Mouse (Mus musculus) megakaryocyte, embryonic 14.5 days (primary cell): ENCODE data around the gene Cers5. TPM values are rescaled to one million over a fixed set of nuclear protein-coding genes. Genes with fewer than 3 reads are reported as not detected.

ENCODE experiments used
- H3K27me3 ChIP-seq: replicated peaks from 2 replicates; pipeline ENCODE3; 2012; ENCODE audit warnings: inconsistent platforms
- H3K36me3 ChIP-seq: replicated peaks from 2 replicates; pipeline ENCODE3; 2012; ENCODE audit warnings: low read length, inconsistent platforms, mixed read lengths
- H3K4me1 ChIP-seq: 2 replicates; pipeline ENCODE4 v1.6.1; 2012; ENCODE audit warnings: inconsistent platforms
- H3K4me3 ChIP-seq: replicated peaks from 2 replicates; pipeline ENCODE3; 2012; ENCODE audit warnings: moderate library complexity, mild to moderate bottlenecking, inconsistent platforms
- H3K9me3 ChIP-seq: 2 replicates; pipeline ENCODE4 v1.6.1; 2012; ENCODE audit warnings: inconsistent platforms
- FLI1 ChIP-seq: IDR thresholded peaks from 2 replicates; pipeline ENCODE4 v1.6.1; 2012; ENCODE audit warnings: low read length, inconsistent platforms, mixed read lengths
- GATA1 ChIP-seq: IDR thresholded peaks from 3 replicates; pipeline ENCODE4 v1.6.1; 2012; ENCODE audit warnings: mixed read lengths, low read length, inconsistent platforms, borderline replicate concordance
- polyA plus RNA-seq: library from polyadenylated mRNA; stranded (reverse); fragments of >175 nt; gene quantifications from 2 replicates; pipeline ENCODE4 v1.2.3, GENCODE M21; 2012; ENCODE audit warnings: low replicate concordance; ENCODE audit not compliant: insufficient read depth

Gene Cers5
- polyA plus RNA-seq, 1 experiment, result 13.6 TPM

DNA sequence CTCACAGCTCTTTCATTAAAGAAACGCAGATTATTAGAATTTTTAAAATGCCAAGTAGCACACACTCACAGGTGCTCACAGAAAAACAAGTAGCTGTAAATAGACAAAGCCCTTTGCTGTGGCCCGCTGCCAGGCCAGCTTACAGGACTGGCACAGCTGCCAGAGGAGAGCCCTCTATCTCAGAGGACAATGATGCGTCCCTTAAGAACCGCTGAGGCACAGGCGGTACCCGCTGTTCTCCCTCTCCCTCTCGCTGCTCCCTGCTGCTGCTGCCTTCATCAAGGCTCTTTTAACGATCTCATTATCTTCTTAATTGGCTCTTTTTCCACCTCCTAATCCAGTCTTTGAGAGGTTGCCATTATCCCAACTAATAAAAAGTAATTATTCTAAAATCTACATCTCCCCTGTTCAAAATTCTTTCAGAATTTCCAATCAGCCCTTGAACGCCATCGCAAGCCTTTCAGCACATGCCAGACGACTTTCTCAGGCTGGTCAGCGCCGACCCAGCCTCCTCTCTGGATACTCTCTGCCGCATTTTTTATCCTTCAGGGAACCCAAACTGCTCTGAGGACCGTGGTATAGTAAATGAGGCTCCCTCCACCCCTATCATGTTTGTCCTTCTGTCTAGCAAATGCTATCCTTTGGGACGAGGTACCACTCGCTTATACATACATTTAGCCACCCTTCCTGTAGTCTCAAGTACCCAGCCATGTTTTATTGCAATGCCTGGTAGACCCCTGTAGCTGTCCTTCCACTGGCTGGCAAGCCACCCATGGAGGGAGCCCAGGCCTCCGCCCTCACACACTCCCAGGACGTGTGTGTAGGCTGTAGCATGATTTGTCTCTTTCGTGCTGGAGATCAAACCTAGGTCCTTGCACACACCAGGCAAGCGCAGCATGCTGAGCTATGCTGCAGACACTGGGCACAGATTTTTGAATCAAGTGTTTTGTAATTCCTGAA lies 35.4 kb upstream of the Cers5 start:
- Histone ChIP-seq H3K27me3 (peaks cover 4% of the 10 kb centered on the region), H3K4me3 (no peak overlapping the region), H3K9me3 (no peaks in the 10 kb centered on the region), H3K4me1 (peaks cover 34% of the 10 kb centered on the region), H3K36me3 (peaks cover 3% of the 10 kb centered on the region)
- no peak for TF ChIP-seq GATA1
- no peak for TF ChIP-seq FLI1

GRCm38 (mm10) chr15:99806171-99806570 lies 33.5 kb upstream of the Cers5 start:
- TF ChIP-seq FLI1, result no peak
- TF ChIP-seq GATA1, result no peak
- H3K4me1 ChIP-seq, result peaks cover 42% of the 10 kb centered on the region
- peaks cover 3% of the 10 kb centered on the region for H3K36me3 ChIP-seq
- no peak overlapping the region for H3K4me3 ChIP-seq
- peaks cover 4% of the 10 kb centered on the region for H3K27me3 ChIP-seq
- H3K9me3 ChIP-seq, result no peaks in the 10 kb centered on the region

GRCm38 (mm10) chr15:99805673-99806072 lies 33.0 kb upstream of the Cers5 start:
- H3K27me3 ChIP-seq, result peaks cover 4% of the 10 kb centered on the region
- no peaks in the 10 kb centered on the region for H3K9me3 ChIP-seq
- H3K4me3 ChIP-seq, result no peak overlapping the region
- H3K4me1 ChIP-seq, result peaks cover 42% of the 10 kb centered on the region
- peaks cover 3% of the 10 kb centered on the region for H3K36me3 ChIP-seq
- TF ChIP-seq GATA1 (no peak), FLI1 (no peak)

DNA sequence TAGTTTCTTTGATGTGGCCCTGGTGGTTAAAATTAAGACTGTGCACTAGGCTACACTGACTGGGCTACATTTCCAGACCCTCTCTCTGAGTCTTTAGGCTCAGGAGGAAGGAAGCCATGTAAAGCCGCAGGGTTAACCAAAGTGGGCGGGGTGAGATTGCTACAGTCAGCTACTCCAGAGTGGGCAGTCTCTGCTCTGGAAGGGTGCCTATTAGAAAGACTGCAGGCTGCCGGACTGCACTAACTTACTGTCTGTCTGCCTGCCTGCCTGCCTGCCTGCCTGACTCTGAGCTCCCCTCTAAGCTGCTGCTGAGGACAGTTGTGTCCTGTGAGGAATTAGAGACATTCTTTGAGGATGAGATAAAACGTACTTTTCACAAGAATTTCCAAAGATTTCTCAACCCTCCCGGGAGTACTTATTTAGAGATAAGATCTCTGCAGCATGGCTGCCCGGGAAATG lies 30.5 kb upstream of the Cers5 start:
- H3K4me3 ChIP-seq, result peak overlapping the region; percentile 87
- H3K9me3 ChIP-seq, result no peaks in the 10 kb centered on the region
- H3K4me1 ChIP-seq, result peaks cover 50% of the 10 kb centered on the region
- H3K36me3 ChIP-seq, result peaks cover 3% of the 10 kb centered on the region
- TF ChIP-seq GATA1, result no peak
- TF ChIP-seq FLI1, result no peak
- H3K27me3 ChIP-seq, result peaks cover 1% of the 10 kb centered on the region

GRCm38 (mm10) chr15:99801885-99802572 lies 29.3 kb upstream of the Cers5 start:
- TF ChIP-seq GATA1 (no peak), FLI1 (no peak)
- Histone ChIP-seq H3K4me3 (no peak overlapping the region), H3K4me1 (peaks cover 50% of the 10 kb centered on the region), H3K9me3 (no peaks in the 10 kb centered on the region), H3K27me3 (no peaks in the 10 kb centered on the region), H3K36me3 (peaks cover 3% of the 10 kb centered on the region)

- Histone ChIP-seq H3K27me3 (no peaks in the 10 kb centered on the region), H3K36me3 (no peaks in the 10 kb centered on the region), H3K4me3 (no peak overlapping the region), H3K4me1 (peaks cover 33% of the 10 kb centered on the region), H3K9me3 (no peaks in the 10 kb centered on the region)
- TF ChIP-seq GATA1 (no peak), FLI1 (no peak)
These were observed 27.0 kb upstream of the Cers5 start for GRCm38 (mm10) chr15:99799706-99800105.

DNA sequence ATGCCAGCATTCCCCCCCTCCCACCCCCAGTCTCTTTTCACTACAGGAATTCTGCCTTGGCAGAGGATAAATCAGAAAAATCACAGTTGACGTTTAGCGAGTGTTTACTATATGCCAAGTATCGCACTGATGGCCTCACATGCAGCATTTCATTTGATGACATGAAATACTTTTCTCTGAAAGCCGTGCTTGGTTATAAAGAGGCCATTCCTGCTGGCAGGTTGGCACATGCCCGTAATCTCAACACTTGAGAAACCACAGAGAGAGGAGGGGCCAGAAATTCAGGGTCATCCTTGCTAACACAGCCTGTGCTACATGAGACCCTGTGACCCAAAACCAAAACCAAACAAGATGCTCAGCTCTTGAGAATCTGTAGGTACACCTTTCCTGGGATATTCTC lies 25.2 kb upstream of the Cers5 start:
- H3K4me3 ChIP-seq, result no peak overlapping the region
- peaks cover 19% of the 10 kb centered on the region for H3K4me1 ChIP-seq
- no peaks in the 10 kb centered on the region for H3K36me3 ChIP-seq
- no peaks in the 10 kb centered on the region for H3K27me3 ChIP-seq
- H3K9me3 ChIP-seq, result no peaks in the 10 kb centered on the region
- TF ChIP-seq FLI1, result no peak
- TF ChIP-seq GATA1, result no peak

- peaks cover 3% of the 10 kb centered on the region for H3K27me3 ChIP-seq
- no peak overlapping the region for H3K4me3 ChIP-seq
- peaks cover 4% of the 10 kb centered on the region for H3K36me3 ChIP-seq
- TF ChIP-seq FLI1 (no peak), GATA1 (no peak)
- peaks cover 9% of the 10 kb centered on the region; the same call in 1 of the 2 replicates for H3K4me1 ChIP-seq
- peaks cover 5% of the 10 kb centered on the region; the same call in 1 of the 2 replicates for H3K9me3 ChIP-seq
These were observed 24.1 kb upstream of the Cers5 start for GRCm38 (mm10) chr15:99796735-99797134.

DNA sequence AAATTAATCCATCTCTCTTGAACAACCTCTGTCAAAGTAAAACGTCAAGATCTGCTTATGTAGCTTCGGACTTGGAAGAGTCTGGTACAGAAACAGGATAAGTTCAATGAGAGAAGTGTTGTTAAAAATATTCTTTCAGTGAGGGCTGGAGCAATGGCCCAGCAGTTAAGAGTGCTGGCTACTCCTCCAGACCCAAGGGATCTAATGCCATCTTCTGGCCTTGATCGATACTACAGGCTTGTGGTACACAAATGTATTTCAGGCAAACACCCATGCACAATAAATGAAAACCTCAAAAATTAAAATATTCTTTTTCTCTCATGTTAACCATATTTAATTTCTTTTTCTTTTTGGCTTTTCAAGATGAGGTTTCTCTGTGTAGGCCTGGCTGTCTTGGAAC lies 23.4 kb upstream of the Cers5 start:
- peaks cover 3% of the 10 kb centered on the region for H3K27me3 ChIP-seq
- peaks cover 9% of the 10 kb centered on the region; the same call in 1 of the 2 replicates for H3K4me1 ChIP-seq
- peaks cover 4% of the 10 kb centered on the region for H3K36me3 ChIP-seq
- H3K4me3 ChIP-seq, result no peak overlapping the region
- TF ChIP-seq GATA1 (no peak), FLI1 (no peak)
- H3K9me3 ChIP-seq, result peaks cover 7% of the 10 kb centered on the region; the same call in 1 of the 2 replicates

DNA sequence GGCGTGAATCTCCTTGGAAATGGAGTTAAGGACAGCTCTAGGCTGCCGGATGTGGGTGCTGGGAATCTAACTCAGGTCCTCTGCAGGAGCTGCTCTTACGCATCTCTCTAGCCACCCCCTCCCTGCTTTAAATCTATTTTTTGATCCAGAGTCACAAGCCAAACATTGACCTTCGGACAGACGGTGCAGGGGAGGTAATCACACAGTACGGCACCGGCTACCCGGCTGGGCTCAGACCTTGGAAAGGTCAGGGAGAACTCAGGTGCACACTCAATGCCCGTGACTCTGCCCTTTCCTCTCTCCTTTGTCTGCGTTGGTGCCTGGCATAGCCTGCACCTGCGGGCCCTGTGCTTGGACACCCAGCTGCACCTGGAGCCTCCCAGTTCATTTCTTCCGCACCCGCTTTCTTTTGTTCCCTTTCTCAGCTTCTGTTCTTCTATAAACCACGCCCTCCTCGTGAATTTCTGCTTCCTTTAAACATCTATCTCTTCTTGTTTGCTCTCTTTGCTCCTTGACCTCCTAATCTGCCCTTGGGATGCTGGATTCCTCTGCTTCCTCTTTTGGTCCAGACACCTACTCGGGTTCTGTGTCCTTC lies 19.6 kb upstream of the Cers5 start:
- Histone ChIP-seq H3K4me3 (no peak overlapping the region), H3K27me3 (peaks cover 4% of the 10 kb centered on the region), H3K36me3 (peaks cover 4% of the 10 kb centered on the region), H3K9me3 (peaks cover 7% of the 10 kb centered on the region; the same call in 1 of the 2 replicates), H3K4me1 (peaks cover 12% of the 10 kb centered on the region)
- no peak for TF ChIP-seq FLI1
- no peak for TF ChIP-seq GATA1
